Mouse (Mus musculus): Measurements from ENCODE around the gene Zfp974.
"Not testable (repeated sequence)": the region's sequence is repeated elsewhere in the genome, so short reads cannot be mapped to it uniquely, and the experiment has no call there.

The Zfp974 gene

GRCm38 (mm10) chr7:27928818-27929695 lies at the start of gene Zfp974:
Gene Zfp974 (minus strand): TSS chr7:27929460.
- peak; percentile 87 for DNase-seq (ENCODE audit: low read depth, low spot score)

GRCm38 (mm10) chr7:27949451-27949850 lies 20.2 kb upstream of the Zfp974 start:
- not testable (repeated sequence) for DNase-seq (ENCODE audit: low read depth, low spot score)

GRCm38 (mm10) chr7:27941869-27942268 lies 12.6 kb upstream of the Zfp974 start:
- DNase-seq (ENCODE audit: low read depth, low spot score), result peak; percentile 37

GRCm38 (mm10) chr7:27933800-27934158 lies 4.5 kb upstream of the Zfp974 start:
- DNase-seq (ENCODE audit: low read depth, low spot score), result not testable (repeated sequence)

- DNase-seq (ENCODE audit: low read depth, low spot score), result peak; percentile 78
Observed at GRCm38 (mm10) chr7:27933050-27933799, 4.0 kb upstream of the Zfp974 start.

GRCm38 (mm10) chr7:27927041-27927440 lies 2.2 kb downstream of the Zfp974 start:
- DNase-seq (ENCODE audit: low read depth, low spot score), result not testable (repeated sequence)

GRCm38 (mm10) chr7:27910952-27911351 lies 18.3 kb downstream of the Zfp974 start:
- DNase-seq (ENCODE audit: low read depth, low spot score), result not testable (repeated sequence)

- DNase-seq (ENCODE audit: low read depth, low spot score), result no peak
Observed at GRCm38 (mm10) chr7:27905061-27905848, 24.0 kb downstream of the Zfp974 start.

GRCm38 (mm10) chr7:27900601-27901000 lies 28.7 kb downstream of the Zfp974 start:
- no peak for DNase-seq (ENCODE audit: low read depth, low spot score)

GRCm38 (mm10) chr7:27881721-27882120 lies 47.5 kb downstream of the Zfp974 start:
- DNase-seq (ENCODE audit: low read depth, low spot score), result no peak

- DNase-seq (ENCODE audit: low read depth, low spot score), result not testable (repeated sequence)
Observed at GRCm38 (mm10) chr7:27862578-27862977, 66.7 kb downstream of the Zfp974 start.

GRCm38 (mm10) chr7:27860396-27861235 lies 68.6 kb downstream of the Zfp974 start:
- peak; percentile 90 for DNase-seq (ENCODE audit: low read depth, low spot score)

- DNase-seq (ENCODE audit: low read depth, low spot score), result peak; percentile 70
Observed at GRCm38 (mm10) chr7:27859301-27860251, 69.7 kb downstream of the Zfp974 start.
